Mouse (Mus musculus) liver, postnatal 0 days (tissue): ENCODE measurements around the gene Krtap1-5.
A peak's percentile ranks its signal among the peaks of the same experiment; 100 is the strongest.

Experiments used
- CTCF ChIP-seq: sonication (generic); IDR thresholded peaks from 2 replicates; pipeline ENCODE4 v1.5.1; 2016; ENCODE audit warnings: antibody characterized with exemption, low read depth
- EP300 ChIP-seq: IDR thresholded peaks from 2 replicates; pipeline ENCODE4 v1.6.1; 2016; ENCODE audit warnings: antibody characterized with exemption, low read depth, mild to moderate bottlenecking

DNA sequence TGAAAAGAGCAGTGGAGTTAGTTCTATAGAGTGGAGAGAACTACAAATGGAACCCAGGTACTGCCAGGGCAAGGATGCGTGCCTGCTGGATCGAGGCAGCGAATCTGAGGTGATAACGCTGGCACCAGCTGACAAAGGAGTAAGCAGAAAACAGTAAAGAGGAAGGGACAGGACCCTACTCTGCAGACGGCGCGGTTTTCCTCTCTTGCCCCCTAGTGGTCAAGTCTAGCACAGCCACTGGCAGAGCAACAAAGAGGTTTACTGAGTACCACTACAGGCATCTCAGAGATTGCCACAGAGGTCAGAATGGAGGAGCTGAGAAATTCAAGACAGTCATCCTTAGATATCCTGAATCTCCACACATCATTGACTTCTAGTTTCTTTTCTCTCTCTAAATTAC is 6.7 kb downstream of the Krtap1-5 start:
- TF ChIP-seq EP300 (no peak), CTCF (peak; percentile 84)
